ENCODE assay signal across 21 mouse cellular contexts in the genomic region with DNA sequence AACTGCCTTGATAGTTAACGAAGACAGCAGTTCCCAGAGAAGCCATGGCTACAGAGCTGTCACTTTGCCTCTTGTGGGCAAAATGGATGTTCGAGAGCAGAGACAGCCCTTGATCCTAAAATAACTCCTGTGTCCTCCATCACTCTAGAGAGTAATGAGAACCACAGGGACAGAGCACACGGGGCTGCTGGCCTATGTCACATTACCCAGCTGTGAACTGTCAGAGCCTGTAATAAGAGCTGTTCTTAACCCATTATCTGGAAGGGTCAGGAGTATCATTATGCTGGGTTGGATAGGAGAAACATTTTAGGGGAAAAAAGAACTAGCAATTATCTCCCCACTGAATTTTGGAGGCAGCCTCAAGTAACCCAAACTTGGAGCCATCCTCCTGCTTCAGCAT. TPM values are rescaled to one million over a fixed set of nuclear protein-coding genes. Genes with fewer than 3 reads are reported as not detected.
A peak's percentile ranks its signal among the peaks of the same experiment; 100 is the strongest.
DNase-seq lines count a peak whose midpoint lies in the region; ATAC-seq and TF ChIP-seq lines count a peak whose summit lies in the region.
"Had no signal": no experiment of that assay in that cellular context is flagged by ENCODE, and none has a peak within 500 bp of the region (broad histone marks: within the 10 kb centered on the region; RNA-seq: fewer than 3 reads in every experiment).

No protein-coding gene starts in this region.

- TF ChIP-seq CTCF in heart, postnatal 0 days (IDR thresholded peaks at IDR 0.05; ENCODE audit: low read depth) = no peak

- WGBS in heart, embryonic 11.5 days (ENCODE audit: insufficient replicate concordance) = 24% methylated on average over 3 of the region's 3 CpGs
- WGBS in heart, postnatal 0 days = 15% methylated on average over 3 of the region's 3 CpGs
- 36% methylated on average over 3 of the region's 3 CpGs for WGBS in embryonic facial prominence, embryonic 15.5 days

- DNase-seq in heart, postnatal 10 days = no peak
- no peak for DNase-seq in heart, postnatal 0 days (ENCODE audit: low spot score)
- no peak for DNase-seq in heart, adult 11 months
- DNase-seq in MN1 (ENCODE audit: low spot score) = peak; percentile 30
- DNase-seq: adrenal gland, adult 2 months; adrenal gland, postnatal 25 days; cerebellum, adult 2 months; cerebellum, postnatal 10 days; embryo, embryonic 11 days; gastrocnemius, adult 2 months; gastrocnemius, postnatal 25 days; kidney, adult 18-20 months had no signal

- H3K27ac ChIP-seq in heart, embryonic 11.5 days (ENCODE audit: low read depth, low read length) = peak overlapping the region; percentile 12; the same call in 1 of the 2 replicates
- H3K27ac ChIP-seq in heart, postnatal 0 days (ENCODE audit: low read depth) = no peak overlapping the region
- H3K27ac ChIP-seq in embryonic facial prominence, embryonic 15.5 days (replicated peaks) = no peak overlapping the region
- H3K27ac ChIP-seq: embryonic facial prominence, embryonic 12.5 days; forebrain, embryonic 13.5 days; gastrocnemius, adult 2 months; hindbrain, embryonic 10.5 days; hindbrain, embryonic 14.5 days; intestine, embryonic 15.5 days had no signal

- no peak for ATAC-seq in heart, embryonic 11.5 days (replicated peaks; ENCODE audit: insufficient number of reproducible peaks, low FRiP score, low TSS enrichment)
- peak; percentile 38; the same call in 1 of the 2 replicates for ATAC-seq in heart, postnatal 0 days (ENCODE audit: insufficient read depth, low read depth)
- ATAC-seq in embryonic facial prominence, embryonic 15.5 days (ENCODE audit: insufficient number of reproducible peaks, low FRiP score, low TSS enrichment, low read depth) = peak; percentile 74; the same call in 1 of the 2 replicates
- ATAC-seq: forebrain, embryonic 13.5 days; intestine, embryonic 15.5 days had no signal

- no peak overlapping the region for H3K4me3 ChIP-seq in heart, embryonic 11.5 days (ENCODE audit: low read depth, low read length)
- H3K4me3 ChIP-seq in heart, postnatal 0 days (ENCODE audit: low read depth, low read length) = no peak overlapping the region
- no peak overlapping the region for H3K4me3 ChIP-seq in embryonic facial prominence, embryonic 15.5 days (replicated peaks)
- H3K4me3 ChIP-seq: embryonic facial prominence, embryonic 12.5 days; forebrain, embryonic 13.5 days; gastrocnemius, adult 2 months; hindbrain, embryonic 10.5 days; intestine, embryonic 15.5 days had no signal

- no peaks in the 10 kb centered on the region for H3K27me3 ChIP-seq in heart, embryonic 11.5 days (ENCODE audit: control insufficient read depth, insufficient read depth, low read length)
- H3K27me3 ChIP-seq in heart, postnatal 0 days (ENCODE audit: control insufficient read depth, insufficient read depth, low read length) = no peaks in the 10 kb centered on the region
- H3K27me3 ChIP-seq in embryonic facial prominence, embryonic 15.5 days = no peaks in the 10 kb centered on the region
- H3K27me3 ChIP-seq: CH12.LX; embryonic facial prominence, embryonic 12.5 days; forebrain, embryonic 13.5 days; intestine, embryonic 15.5 days had no signal

- TF ChIP-seq EP300 in heart, postnatal 0 days (IDR thresholded peaks at IDR 0.05; ENCODE audit: low read depth) = no peak

- H3K9ac ChIP-seq in heart, embryonic 11.5 days (ENCODE audit: low read depth, low read length) = no peak overlapping the region
- H3K9ac ChIP-seq in heart, postnatal 0 days (replicated peaks; ENCODE audit: low read depth, low read length) = no peak overlapping the region
- H3K9ac ChIP-seq in embryonic facial prominence, embryonic 15.5 days = no peak overlapping the region
- H3K9ac ChIP-seq: embryonic facial prominence, embryonic 12.5 days; forebrain, embryonic 13.5 days; hindbrain, embryonic 14.5 days; intestine, embryonic 15.5 days had no signal

- H3K36me3 ChIP-seq in heart, embryonic 11.5 days (ENCODE audit: control insufficient read depth, insufficient read depth, low read length) = no peaks in the 10 kb centered on the region
- no peaks in the 10 kb centered on the region for H3K36me3 ChIP-seq in heart, postnatal 0 days (replicated peaks; ENCODE audit: control insufficient read depth, insufficient read depth, low read length)
- no peaks in the 10 kb centered on the region for H3K36me3 ChIP-seq in embryonic facial prominence, embryonic 15.5 days
- H3K36me3 ChIP-seq: embryonic facial prominence, embryonic 12.5 days; hindbrain, embryonic 10.5 days; intestine, embryonic 15.5 days had no signal

- intact Hi-C loops in heart, postnatal 10 days (cut with DNase I) = loop anchor here (5.0 kb wide), 1 partner anchor 36 kb away; no protein-coding TSS in a partner anchor

- H3K4me1 ChIP-seq in heart, embryonic 11.5 days (ENCODE audit: control insufficient read depth, insufficient read depth, low read length) = peaks cover 10% of the 10 kb centered on the region
- peaks cover 7% of the 10 kb centered on the region; the same call in 1 of the 2 replicates for H3K4me1 ChIP-seq in heart, postnatal 0 days (ENCODE audit: control insufficient read depth, insufficient read depth)
- peaks cover 3% of the 10 kb centered on the region; the same call in 1 of the 2 replicates for H3K4me1 ChIP-seq in embryonic facial prominence, embryonic 15.5 days
- H3K4me1 ChIP-seq: forebrain, embryonic 13.5 days; intestine, embryonic 15.5 days had no signal

- H3K4me2 ChIP-seq in heart, embryonic 11.5 days = no peak overlapping the region
- H3K4me2 ChIP-seq in heart, postnatal 0 days (ENCODE audit: low read depth, low read length) = no peak overlapping the region
- H3K4me2 ChIP-seq in embryonic facial prominence, embryonic 15.5 days (replicated peaks) = no peak overlapping the region
- H3K4me2 ChIP-seq: embryonic facial prominence, embryonic 12.5 days; forebrain, embryonic 13.5 days; hindbrain, embryonic 14.5 days; intestine, embryonic 15.5 days had no signal

- H3K9me3 ChIP-seq in heart, embryonic 11.5 days (replicated peaks; ENCODE audit: control insufficient read depth, low read length) = no peaks in the 10 kb centered on the region
- no peaks in the 10 kb centered on the region for H3K9me3 ChIP-seq in heart, postnatal 0 days (replicated peaks; ENCODE audit: control insufficient read depth, low read length)
- no peaks in the 10 kb centered on the region for H3K9me3 ChIP-seq in embryonic facial prominence, embryonic 15.5 days (replicated peaks)
- H3K9me3 ChIP-seq: embryonic facial prominence, embryonic 12.5 days; forebrain, embryonic 13.5 days; hindbrain, embryonic 10.5 days; intestine, embryonic 15.5 days had no signal

RNA-seq across cellular contexts. Expression of gene Cfap126, which starts 7.2 kb away (rescaled TPM):
- 2.7 and 5.6 TPM in 2 replicates for polyA plus RNA-seq in heart, embryonic 11.5 days (2014; fragmentation: Nextera tagmentation; extraction: Ambion mirVana)
- 1 to 10 TPM in 1 of 2 experiments, under 1 TPM in 1; 0.67 to 1.6 TPM for total RNA-seq in heart, postnatal 10 days (2021)
- total RNA-seq in heart, postnatal 0 days (2014; rRNA removed; ENCODE audit: low replicate concordance) = 3.7 TPM in 1 of 2 replicates, not detected in the other
- polyA plus RNA-seq in heart, postnatal 0 days (2015; fragmentation: Nextera tagmentation; extraction: Ambion mirVana) = 2.2 and 3.5 TPM in 2 replicates
- polyA plus RNA-seq in embryonic facial prominence, embryonic 15.5 days (2015; fragmentation: Nextera tagmentation; extraction: Ambion mirVana) = 14.2 and 28.6 TPM in 2 replicates

RNA-seq across cellular contexts. Expression of gene Sdhc, which starts 29.5 kb away (rescaled TPM):
- 426 and 502 TPM in 2 replicates for polyA plus RNA-seq in heart, embryonic 11.5 days (2014; fragmentation: Nextera tagmentation; extraction: Ambion mirVana)
- 1,000 to 10,000 TPM in 1 of 2 experiments, 100 to 1,000 TPM in 1; 973 to 1,003 TPM for total RNA-seq in heart, postnatal 10 days (2021)
- 875 and 891 TPM in 2 replicates for total RNA-seq in heart, postnatal 0 days (2014; rRNA removed; ENCODE audit: low replicate concordance)
- 754 and 772 TPM in 2 replicates for polyA plus RNA-seq in heart, postnatal 0 days (2015; fragmentation: Nextera tagmentation; extraction: Ambion mirVana)
- 261 and 274 TPM in 2 replicates for polyA plus RNA-seq in embryonic facial prominence, embryonic 15.5 days (2015; fragmentation: Nextera tagmentation; extraction: Ambion mirVana)

RNA-seq across cellular contexts. Expression of gene Mpz, which starts 29.6 kb away (rescaled TPM):
- polyA plus RNA-seq in heart, embryonic 11.5 days (2014; fragmentation: Nextera tagmentation; extraction: Ambion mirVana) = 0.30 TPM in 1 of 2 replicates, not detected in the other
- 10 to 100 TPM; 11.0 to 18.1 TPM for total RNA-seq in heart, postnatal 10 days (2021)
- 1.6 and 2.0 TPM in 2 replicates for total RNA-seq in heart, postnatal 0 days (2014; rRNA removed; ENCODE audit: low replicate concordance)
- 0.05 and 0.49 TPM in 2 replicates for polyA plus RNA-seq in heart, postnatal 0 days (2015; fragmentation: Nextera tagmentation; extraction: Ambion mirVana)
- 6.8 and 8.5 TPM in 2 replicates for polyA plus RNA-seq in embryonic facial prominence, embryonic 15.5 days (2015; fragmentation: Nextera tagmentation; extraction: Ambion mirVana)
- total RNA-seq: common myeloid progenitor, adult 5-6 weeks had no signal

RNA-seq across cellular contexts. Expression of gene Fcgr3, which starts 56.2 kb away (rescaled TPM):
- polyA plus RNA-seq in heart, embryonic 11.5 days (2014; fragmentation: Nextera tagmentation; extraction: Ambion mirVana) = 3.8 and 4.4 TPM in 2 replicates
- 1 to 10 TPM; 7.4 to 8.9 TPM for total RNA-seq in heart, postnatal 10 days (2021)
- 11.8 and 13.7 TPM in 2 replicates for total RNA-seq in heart, postnatal 0 days (2014; rRNA removed; ENCODE audit: low replicate concordance)
- polyA plus RNA-seq in heart, postnatal 0 days (2015; fragmentation: Nextera tagmentation; extraction: Ambion mirVana) = 8.2 and 10.8 TPM in 2 replicates
- polyA plus RNA-seq in embryonic facial prominence, embryonic 15.5 days (2015; fragmentation: Nextera tagmentation; extraction: Ambion mirVana) = 25.6 and 26.1 TPM in 2 replicates
